Mouse (Mus musculus) limb, embryonic 10.5 days (tissue): ENCODE measurements at regions not wholly inside any gene's neighbourhood (a gene's known extent, or its start where the extent isn't known, plus 50 kb on each side); places are given as distances from the start of the nearest gene placed in this dataset.

Source experiments
- DNase-seq: peaks from one replicate; pipeline ENCODE4 v3.0.0-alpha.2; 2017; ENCODE audit warnings: low spot score
- H3K27ac ChIP-seq: fragments of 300-500 bp; sonication (generic); 2 replicates; pipeline ENCODE4 v1.5.1; 2016; ENCODE audit warnings: mild to moderate bottlenecking
- H3K27me3 ChIP-seq: fragments of 300-500 bp; sonication (generic); 2 replicates; pipeline ENCODE4 v1.6.1; 2016; ENCODE audit warnings: low read depth, mild to moderate bottlenecking; ENCODE audit not compliant: poor library complexity, severe bottlenecking
- H3K36me3 ChIP-seq: fragments of 300-500 bp; sonication (generic); 2 replicates; pipeline ENCODE4 v1.6.1; 2016; ENCODE audit warnings: mild to moderate bottlenecking, moderate library complexity
- H3K4me1 ChIP-seq: fragments of 300-500 bp; sonication (generic); 2 replicates; pipeline ENCODE4 v1.6.1; 2016
- H3K4me3 ChIP-seq: fragments of 300-500 bp; sonication (generic); 2 replicates; pipeline ENCODE4 v1.5.1; 2016; ENCODE audit warnings: mild to moderate bottlenecking, moderate library complexity
- H3K9me3 ChIP-seq: fragments of 300-500 bp; sonication (generic); replicated peaks from 2 replicates; pipeline ENCODE4 v1.6.1; 2016; ENCODE audit warnings: mild to moderate bottlenecking
- WGBS: fragments of 180-500 bp; shearing (Covaris S2); methylation state at CpG from one replicate; pipeline ENCODE4 v1.1.7; 2016; 5-methylcytosine and 5-hydroxymethylcytosine counted together

DNA sequence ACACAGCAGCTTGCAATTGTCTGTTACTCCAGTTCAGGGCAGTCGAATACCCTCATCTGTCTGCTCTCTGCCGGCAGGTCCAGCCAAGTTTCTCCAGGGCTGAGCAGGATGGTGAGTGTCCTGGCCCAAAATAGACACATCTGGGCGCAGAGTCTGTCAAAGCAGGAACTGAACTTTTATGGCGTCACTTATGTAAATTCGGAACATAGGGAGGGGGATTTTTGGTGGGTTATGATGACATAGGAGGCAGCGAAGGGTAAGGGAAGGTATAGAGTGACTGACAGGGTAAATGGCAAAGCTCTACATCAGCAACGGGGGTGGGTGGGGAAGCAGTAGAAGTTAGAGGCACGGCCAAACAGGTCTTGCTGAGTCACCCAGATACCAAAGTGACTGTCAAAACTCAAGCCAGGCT lies 313.3 kb upstream of the Adgrl3 start:
- WGBS, result 77% methylated on average over 8 of the region's 8 CpGs
- H3K9me3 ChIP-seq, result no peaks in the 10 kb centered on the region
- H3K27me3 ChIP-seq, result no peaks in the 10 kb centered on the region

More for the DNA sequence above, 313.3 kb upstream of the Adgrl3 start:
- DNase-seq, result no peak
- Histone ChIP-seq H3K4me1 (no peaks in the 10 kb centered on the region), H3K36me3 (no peaks in the 10 kb centered on the region), H3K4me3 (no peak overlapping the region), H3K27ac (no peak overlapping the region)
